Mouse (Mus musculus) cerebellum, adult 2 months (tissue): ENCODE data around the gene Ncf4.

Experiments used
- CTCF ChIP-seq: fragments of 200-500 bp; IDR thresholded peaks from 2 replicates; pipeline ENCODE4 v1.5.1; 2011; ENCODE audit warnings: low read depth, mild to moderate bottlenecking, control low read depth, low read length, moderate library complexity, borderline replicate concordance; ENCODE audit not compliant: insufficient read depth
- POLR2A ChIP-seq: fragments of 200-500 bp; IDR thresholded peaks from 2 replicates; pipeline ENCODE4 v1.6.1; 2011; ENCODE audit warnings: low read length, control low read depth, borderline replicate concordance; ENCODE audit not compliant: insufficient read depth

- no peak for TF ChIP-seq CTCF
- no peak for TF ChIP-seq POLR2A
These were observed 38.3 kb upstream of the Ncf4 start, which contains the start of gene Pvalb for GRCm38 (mm10) chr15:78206312-78206711.
